Mouse (Mus musculus) heart, embryonic 14.5 days (tissue): ENCODE measurements around the gene Fubp3. TPM values are rescaled to one million over a fixed set of nuclear protein-coding genes. Genes with fewer than 3 reads are reported as not detected.

ENCODE experiments used
- ATAC-seq: fragments of 200-750 bp; cut with Nextera tagmentation; 2 replicates; pipeline ENCODE4 v1.8.0; 2017; ENCODE audit warnings: low read depth, moderate TSS enrichment; ENCODE audit not compliant: insufficient number of reproducible peaks, insufficient read depth, low FRiP score
- H3K27ac ChIP-seq, 2 experiments: fragments of 200-500 bp in 1 of 2; fragments of 300-500 bp in 1 of 2; sonication (generic) in 1 of 2; replicated peaks in 1 of 2; 2 replicates each; pipeline ENCODE4 v1.5.1; 2012 to 2014; ENCODE audit warnings: low read depth in 2 of 2, low read length in 2 of 2, control low read depth in 1 of 2, mild to moderate bottlenecking in 1 of 2, mixed read lengths in 1 of 2; ENCODE audit not compliant: control insufficient read depth in 1 of 2, insufficient read depth in 1 of 2
- H3K27me3 ChIP-seq: fragments of 300-500 bp; sonication (generic); 2 replicates; pipeline ENCODE4 v1.6.1; 2014; ENCODE audit warnings: mild to moderate bottlenecking, low read length, control low read depth; ENCODE audit not compliant: control insufficient read depth, insufficient read depth
- H3K36me3 ChIP-seq: fragments of 300-500 bp; sonication (generic); 2 replicates; pipeline ENCODE4 v1.6.1; 2014; ENCODE audit warnings: mild to moderate bottlenecking, control low read depth, low read length, mixed read lengths; ENCODE audit not compliant: control insufficient read depth, insufficient read depth
- H3K4me1 ChIP-seq, 2 experiments: fragments of 200-500 bp in 1 of 2; fragments of 300-500 bp in 1 of 2; sonication (generic) in 1 of 2; 2 replicates each; pipeline ENCODE4 v1.6.1; 2012 to 2014; ENCODE audit warnings: low read length in 2 of 2, control low read depth in 1 of 2, mixed read lengths in 1 of 2; ENCODE audit not compliant: control insufficient read depth in 2 of 2, insufficient read depth in 2 of 2
- H3K4me2 ChIP-seq: fragments of 300-500 bp; sonication (generic); 2 replicates; pipeline ENCODE4 v1.6.1; 2014; ENCODE audit warnings: mild to moderate bottlenecking, low read length
- H3K4me3 ChIP-seq, 2 experiments: fragments of 200-500 bp in 1 of 2; fragments of 300-500 bp in 1 of 2; sonication (generic) in 1 of 2; 2 replicates each; pipeline ENCODE4 v1.5.1; 2012 to 2014; ENCODE audit warnings: low read length in 2 of 2, mild to moderate bottlenecking in 2 of 2, control low read depth in 1 of 2, low read depth in 1 of 2, moderate library complexity in 1 of 2; ENCODE audit not compliant: control insufficient read depth in 1 of 2, insufficient read depth in 1 of 2
- H3K9ac ChIP-seq: fragments of 300-500 bp; sonication (generic); 2 replicates; pipeline ENCODE4 v1.6.1; 2014; ENCODE audit warnings: mild to moderate bottlenecking, low read length
- H3K9me3 ChIP-seq: fragments of 300-500 bp; sonication (generic); 2 replicates; pipeline ENCODE4 v1.6.1; 2016; ENCODE audit warnings: low read length, control low read depth; ENCODE audit not compliant: control insufficient read depth
- WGBS: fragments of 180-500 bp; shearing (Covaris S2); extraction: QIAGEN DNeasy Blood & Tissue Kit; methylation state at CpG from one replicate; pipeline ENCODE4 v1.1.7; 2014; 5-methylcytosine and 5-hydroxymethylcytosine counted together
- polyA plus RNA-seq: library from polyadenylated mRNA; unstranded; fragments of >200 nt; fragmentation: Nextera tagmentation; extraction: Ambion mirVana; gene quantifications from 2 replicates; pipeline ENCODE4 v1.2.1, GENCODE M21; 2014

Fubp3 gene
- polyA plus RNA-seq, 1 experiment from 2014 or later: 46.1 TPM

DNA sequence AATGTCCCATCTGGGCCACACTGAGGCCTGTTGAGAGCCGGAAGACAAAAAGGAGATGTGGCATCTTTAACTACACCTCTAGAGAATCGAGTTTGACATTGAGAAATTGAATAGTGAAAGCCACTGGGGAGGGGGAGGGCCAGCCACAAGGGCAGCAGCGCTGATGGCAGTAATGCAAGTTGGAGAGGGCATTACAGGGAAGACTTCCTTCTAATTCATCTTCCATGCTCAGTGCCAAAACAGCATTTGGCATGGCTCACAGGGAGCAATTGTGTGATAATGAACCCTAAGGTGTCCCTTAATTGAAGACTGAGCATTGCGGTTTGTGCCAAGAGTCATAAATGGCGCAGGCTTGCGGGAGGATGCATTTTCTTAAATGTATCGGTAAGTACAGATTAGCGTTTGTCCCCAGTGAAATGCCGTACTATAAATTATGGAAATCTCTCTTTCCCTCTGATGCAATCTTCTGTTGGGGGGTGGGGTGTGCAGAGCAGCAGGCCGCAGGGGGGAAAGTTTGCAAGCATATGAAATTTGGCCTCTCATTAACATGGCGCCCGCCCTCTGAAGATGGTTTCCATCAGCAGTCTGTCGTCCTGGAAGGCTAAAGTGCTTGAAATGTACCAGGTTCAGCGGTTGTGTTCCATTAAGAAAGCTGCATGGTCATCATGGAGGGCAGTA, 46.2 kb downstream of the Fubp3 start:
- no peak overlapping the region for H3K27ac ChIP-seq
- H3K36me3 ChIP-seq: peaks cover 41% of the 10 kb centered on the region
- no peak for ATAC-seq
- no peak overlapping the region for H3K9ac ChIP-seq
- H3K4me2 ChIP-seq: no peak overlapping the region
- peaks cover 3% of the 10 kb centered on the region in 2 experiments; a peak in 2 of 4 replicates for H3K4me1 ChIP-seq
- 90% methylated on average over 14 of the region's 14 CpGs for WGBS
- H3K4me3 ChIP-seq: no peak overlapping the region
- no peaks in the 10 kb centered on the region for H3K9me3 ChIP-seq
- H3K27me3 ChIP-seq: no peaks in the 10 kb centered on the region

DNA sequence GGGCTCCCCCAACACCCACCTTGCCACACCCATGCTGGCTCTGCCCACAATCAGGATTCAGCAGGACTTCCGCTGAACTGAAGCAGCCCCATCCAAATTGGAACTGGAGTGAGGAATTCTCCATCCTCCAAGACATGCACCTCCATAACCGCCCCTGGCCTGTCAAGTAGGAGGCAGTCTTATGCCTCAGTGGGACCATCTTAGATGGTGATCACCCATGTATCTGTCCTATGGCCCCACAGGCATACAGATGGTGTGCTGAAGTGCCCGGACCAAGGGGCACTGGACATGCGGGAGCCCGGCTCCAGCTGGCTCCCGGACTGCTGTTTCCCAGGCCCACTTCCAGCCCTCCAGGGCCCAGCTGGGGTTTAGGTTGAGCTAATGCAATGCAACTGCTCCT, 46.8 kb downstream of the Fubp3 start:
- peaks cover 3% of the 10 kb centered on the region in 2 experiments; a peak in 2 of 4 replicates for H3K4me1 ChIP-seq
- peaks cover 35% of the 10 kb centered on the region for H3K36me3 ChIP-seq
- no peak overlapping the region for H3K4me3 ChIP-seq
- H3K4me2 ChIP-seq: no peak overlapping the region
- no peaks in the 10 kb centered on the region for H3K27me3 ChIP-seq
- no peak overlapping the region for H3K27ac ChIP-seq
- no peak for ATAC-seq
- 90% methylated on average over 6 of the region's 6 CpGs for WGBS
- H3K9ac ChIP-seq: no peak overlapping the region
- H3K9me3 ChIP-seq: no peaks in the 10 kb centered on the region

DNA sequence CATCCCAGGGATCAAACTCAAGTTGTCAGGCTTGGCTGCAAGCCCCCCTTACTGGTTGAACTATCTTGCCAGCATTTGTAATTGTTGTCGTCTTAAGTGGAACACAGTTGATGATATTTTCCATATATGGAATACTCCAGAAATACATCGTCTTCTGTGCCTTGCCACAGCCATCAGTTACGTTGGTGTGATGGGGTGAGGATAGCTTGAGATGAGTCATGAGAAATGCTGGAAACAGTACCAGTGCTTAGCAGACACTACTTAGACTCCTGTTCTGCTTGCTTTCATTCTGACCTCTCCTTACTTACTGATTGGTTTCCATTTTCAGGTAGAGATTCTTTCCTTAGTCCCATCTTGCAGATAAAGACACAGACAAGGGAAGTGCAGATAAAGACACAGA, 61.1 kb downstream of the Fubp3 start:
- H3K27ac ChIP-seq: no peak overlapping the region
- H3K27me3 ChIP-seq: peaks cover 79% of the 10 kb centered on the region
- ATAC-seq: no peak

DNA sequence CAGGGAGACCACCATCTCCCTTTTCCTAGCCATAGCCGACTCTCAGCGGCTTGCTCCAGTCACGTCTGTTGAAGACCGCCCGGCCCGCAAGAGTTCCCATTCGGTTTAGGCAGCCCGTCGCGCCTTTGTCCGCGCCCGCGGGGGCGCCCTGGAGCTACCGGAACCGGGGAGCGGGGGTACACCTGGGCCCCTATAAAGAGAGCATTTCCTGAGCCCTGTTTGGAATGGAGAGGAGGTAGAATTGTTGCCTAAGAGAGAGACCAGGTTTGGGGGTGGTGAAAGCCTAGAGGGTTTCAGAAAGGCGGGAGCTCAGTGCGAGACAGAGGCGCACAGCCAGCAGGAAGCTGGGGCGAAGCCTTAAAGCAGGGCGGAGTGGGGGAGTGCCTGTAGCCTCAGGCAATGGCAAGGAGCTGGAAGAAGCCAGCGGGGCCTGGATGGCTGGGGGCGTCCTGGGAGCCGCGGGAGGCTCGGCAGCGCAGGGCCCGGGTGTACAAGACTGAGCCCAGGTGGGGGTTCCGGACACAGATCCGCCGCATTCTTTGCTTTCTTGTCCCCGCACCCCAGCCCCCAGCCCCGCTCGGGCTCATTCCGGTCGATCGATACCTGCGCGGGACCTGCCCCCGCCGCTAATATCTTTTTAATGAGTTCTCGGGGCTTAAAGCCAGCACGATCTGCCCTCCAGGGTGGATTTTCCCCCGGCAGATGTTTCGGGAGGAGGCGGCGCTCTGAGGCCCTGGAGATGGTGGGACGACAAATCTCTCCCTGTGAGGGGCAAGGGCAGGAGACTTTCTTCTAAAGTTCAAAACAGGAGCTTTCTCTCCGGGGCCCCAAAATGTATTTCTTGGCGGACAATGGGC, 63.1 kb downstream of the Fubp3 start:
- Histone ChIP-seq H3K27me3 (peaks cover 92% of the 10 kb centered on the region), H3K9me3 (no peaks in the 10 kb centered on the region), H3K27ac (no peak overlapping the region), H3K9ac (no peak overlapping the region), H3K4me2 (peak overlapping the region; percentile 39), H3K4me1 (peaks cover 0 to 20% of the 10 kb centered on the region in 2 experiments; a peak in 3 of 4 replicates), H3K36me3 (no peaks in the 10 kb centered on the region), H3K4me3 (peak overlapping the region in 1 of 2 experiments; percentile 20; a peak in 2 of 4 replicates)
- under 1% methylated on average over 52 of the region's 52 CpGs for WGBS
- no peak for ATAC-seq

More for the DNA sequence above, 61.1 kb downstream of the Fubp3 start:
- no peak overlapping the region for H3K9ac ChIP-seq
- 25% methylated on average over 3 of the region's 3 CpGs for WGBS
- H3K36me3 ChIP-seq: no peaks in the 10 kb centered on the region
- H3K9me3 ChIP-seq: no peaks in the 10 kb centered on the region
- H3K4me2 ChIP-seq: no peak overlapping the region
- peaks cover 0 to 20% of the 10 kb centered on the region in 2 experiments; a peak in 3 of 4 replicates for H3K4me1 ChIP-seq
- H3K4me3 ChIP-seq: no peak overlapping the region

DNA sequence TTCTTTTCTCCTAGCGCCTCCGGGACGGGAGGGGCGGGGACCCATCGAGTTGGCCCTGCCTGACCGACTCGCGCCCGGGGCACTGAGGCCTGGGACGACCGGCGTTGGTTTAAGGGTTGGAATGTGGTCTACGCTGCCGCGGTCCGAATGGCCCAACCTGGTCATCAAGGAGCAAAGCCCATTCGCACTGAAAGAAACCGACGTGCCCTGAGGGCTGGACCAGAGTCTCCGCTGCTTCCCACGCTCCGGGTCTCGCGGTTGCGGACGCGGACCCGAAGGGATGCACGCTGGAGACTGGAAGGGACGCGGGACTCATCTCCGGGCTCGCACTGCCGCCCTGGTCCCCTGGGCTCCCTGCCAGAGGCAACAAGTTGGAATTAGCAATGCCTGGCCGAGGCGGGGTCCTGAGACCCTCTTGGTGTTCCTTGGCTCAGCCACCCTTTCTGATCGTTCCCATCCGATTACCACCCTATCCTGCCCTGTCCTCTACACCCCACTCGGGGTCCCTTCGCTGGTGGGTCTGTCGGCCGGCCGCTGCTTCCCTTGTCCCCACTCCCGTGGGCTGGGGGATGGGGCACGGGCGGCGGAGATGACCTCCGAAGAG, 63.8 kb downstream of the Fubp3 start:
- H3K4me1 ChIP-seq: peaks cover 0 to 20% of the 10 kb centered on the region in 2 experiments; a peak in 3 of 4 replicates
- H3K4me3 ChIP-seq: peak overlapping the region in 1 of 2 experiments; percentile 20; a peak in 3 of 4 replicates
- H3K9ac ChIP-seq: no peak overlapping the region
- no peaks in the 10 kb centered on the region for H3K36me3 ChIP-seq
- peak overlapping the region; percentile 39 for H3K4me2 ChIP-seq
- H3K27me3 ChIP-seq: peaks cover 99% of the 10 kb centered on the region
- no peak overlapping the region for H3K27ac ChIP-seq
- no peaks in the 10 kb centered on the region for H3K9me3 ChIP-seq
- ATAC-seq: no peak
- 1% methylated on average over 48 of the region's 48 CpGs for WGBS

DNA sequence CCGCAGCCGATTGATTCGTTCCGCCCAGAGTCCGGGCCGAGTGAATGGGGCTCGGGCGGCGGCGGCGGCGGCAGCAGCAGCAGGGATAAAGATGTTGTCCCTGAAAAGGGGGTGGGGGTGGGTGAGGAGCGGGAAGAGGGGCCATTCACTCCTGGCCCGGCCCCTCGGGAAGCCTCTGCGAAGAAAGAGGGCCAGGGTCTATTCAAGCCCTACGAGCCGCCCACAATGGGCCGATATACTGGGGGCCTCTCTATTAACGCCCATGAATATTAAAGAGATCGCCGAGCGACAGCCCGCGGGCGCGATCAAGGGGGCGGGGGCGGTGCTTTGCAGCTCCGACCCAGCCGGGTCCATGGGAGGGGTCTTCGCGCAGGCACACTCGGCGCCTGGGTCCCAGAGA, 64.3 kb downstream of the Fubp3 start:
- Histone ChIP-seq H3K27ac (no peak overlapping the region), H3K4me3 (peak overlapping the region in 1 of 2 experiments; percentile 20; a peak in 2 of 4 replicates), H3K36me3 (no peaks in the 10 kb centered on the region), H3K9ac (no peak overlapping the region), H3K4me2 (peak overlapping the region; percentile 39; the same call in 1 of the 2 replicates), H3K9me3 (no peaks in the 10 kb centered on the region), H3K4me1 (peaks cover 0 to 20% of the 10 kb centered on the region in 2 experiments; a peak in 3 of 4 replicates), H3K27me3 (peaks cover 100% of the 10 kb centered on the region)
- ATAC-seq: no peak
- 3% methylated on average over 35 of the region's 35 CpGs for WGBS

DNA sequence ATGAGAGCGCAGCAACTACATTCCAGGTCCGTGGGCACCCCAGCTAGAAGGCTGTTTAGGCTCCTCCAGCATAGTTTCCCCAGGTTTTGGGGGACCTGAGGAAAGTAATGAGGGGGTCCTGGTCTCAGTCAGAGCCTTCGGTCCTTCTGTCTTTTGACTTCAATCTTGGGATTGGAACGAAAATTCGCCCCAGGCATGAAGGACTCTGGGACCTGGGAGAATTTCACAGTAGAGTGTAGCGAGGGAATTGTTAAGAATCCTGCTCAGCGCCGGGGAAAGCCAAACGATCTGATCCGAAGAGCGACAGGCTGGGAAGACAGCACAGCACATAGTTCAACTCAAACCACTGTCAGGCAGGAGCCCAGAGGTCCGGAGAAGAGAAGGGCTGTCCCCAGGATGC, 64.9 kb downstream of the Fubp3 start:
- Histone ChIP-seq H3K4me1 (peaks cover 0 to 20% of the 10 kb centered on the region in 2 experiments; a peak in 3 of 4 replicates), H3K4me3 (peak overlapping the region in 1 of 2 experiments; percentile 3; a peak in 2 of 4 replicates), H3K9ac (no peak overlapping the region), H3K27me3 (peaks cover 100% of the 10 kb centered on the region), H3K36me3 (no peaks in the 10 kb centered on the region), H3K4me2 (0 out of 2 replicates have a peak overlapping the region, but pooled peaks have one; percentile 13), H3K9me3 (no peaks in the 10 kb centered on the region), H3K27ac (no peak overlapping the region)
- ATAC-seq: no peak
- WGBS: 2% methylated on average over 12 of the region's 12 CpGs
